Mouse (Mus musculus) ES-Bruce4 (cell line): ENCODE results near the gene Lrrc31.

Experiments used
- CTCF ChIP-seq: IDR thresholded peaks from one replicate; pipeline ENCODE4 v1.8.1; 2011; ENCODE audit warnings: low read depth, low read length
- EP300 ChIP-seq: IDR thresholded peaks from 2 replicates; pipeline ENCODE4 v1.6.1; 2011; ENCODE audit warnings: low read depth, low read length; ENCODE audit not compliant: insufficient read depth
- POLR2A ChIP-seq: IDR thresholded peaks from one replicate; pipeline ENCODE4 v1.8.1; 2011; ENCODE audit warnings: low read length; ENCODE audit not compliant: insufficient read depth

GRCm38 (mm10) chr3:30648466-30648865 lies 51.2 kb downstream of the Lrrc31 start:
- TF ChIP-seq CTCF (no peak), EP300 (no peak), POLR2A (no peak)
